Mouse (Mus musculus) adrenal gland, postnatal 25 days (tissue): ENCODE data around the gene Ehd1. TPM values are rescaled to one million over a fixed set of nuclear protein-coding genes. Genes with fewer than 3 reads are reported as not detected.

Experiments
- DNase-seq: peaks from one replicate; pipeline ENCODE4 v3.0.0; 2021; ENCODE audit warnings: mixed read lengths
- long read RNA-seq: library from polyadenylated mRNA; stranded (forward); transcript quantifications from one replicate; pipeline ENCODE4 v2.0.0, GENCODE M21; 2021
- total RNA-seq: library from RNA; stranded (reverse); gene quantifications from 2 replicates; pipeline ENCODE4 v1.2.3, GENCODE M21; 2021

The Ehd1 gene
- total RNA-seq, result 101 and 126 TPM in 2 replicates
- long read RNA-seq, transcript Ehd1-201 (5 exons, 3,353 nt), result major isoform, 178 of 206 reads
- long read RNA-seq, partial matches to known transcripts, result 12 of 206 reads
- long read RNA-seq, other reads (novel, unspliced or antisense), result 16 of 206 reads

- DNase-seq, result peak; percentile 97
Measured at GRCm38 (mm10) chr19:6276426-6277421, at the start of gene Ehd1. Ehd1 (plus strand) TSS chr19:6276725.

- peak; percentile 61 for DNase-seq
Measured at GRCm38 (mm10) chr19:6226763-6227162, 49.8 kb upstream of the Ehd1 start.

- DNase-seq, result no peak
Measured at GRCm38 (mm10) chr19:6227864-6228263, 48.7 kb upstream of the Ehd1 start.

- peak; percentile 78 for DNase-seq
Measured at GRCm38 (mm10) chr19:6230411-6230810, 46.1 kb upstream of the Ehd1 start.

- DNase-seq, result peak; percentile 58
Measured at GRCm38 (mm10) chr19:6231036-6231435, 45.5 kb upstream of the Ehd1 start.

DNA sequence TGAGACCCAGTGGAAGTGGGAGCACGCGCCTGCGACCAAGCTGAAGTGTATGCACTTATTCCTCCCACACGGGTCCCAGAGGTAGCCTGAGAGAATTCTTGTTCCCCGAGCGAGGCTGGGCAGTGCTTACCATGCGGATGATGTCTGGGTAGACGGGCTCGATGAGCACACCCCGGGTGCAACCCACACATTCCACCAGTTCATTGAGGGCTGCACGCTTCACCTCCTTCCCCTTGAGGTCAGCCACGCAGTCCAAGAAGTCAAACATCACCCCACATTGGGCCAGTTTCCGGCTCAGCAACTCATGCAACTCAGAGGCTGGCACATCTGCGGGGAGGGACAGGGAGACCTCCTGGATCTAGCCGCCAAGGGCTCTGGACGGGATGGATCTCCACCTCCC lies 42.9 kb upstream of the Ehd1 start:
- no peak for DNase-seq

DNA sequence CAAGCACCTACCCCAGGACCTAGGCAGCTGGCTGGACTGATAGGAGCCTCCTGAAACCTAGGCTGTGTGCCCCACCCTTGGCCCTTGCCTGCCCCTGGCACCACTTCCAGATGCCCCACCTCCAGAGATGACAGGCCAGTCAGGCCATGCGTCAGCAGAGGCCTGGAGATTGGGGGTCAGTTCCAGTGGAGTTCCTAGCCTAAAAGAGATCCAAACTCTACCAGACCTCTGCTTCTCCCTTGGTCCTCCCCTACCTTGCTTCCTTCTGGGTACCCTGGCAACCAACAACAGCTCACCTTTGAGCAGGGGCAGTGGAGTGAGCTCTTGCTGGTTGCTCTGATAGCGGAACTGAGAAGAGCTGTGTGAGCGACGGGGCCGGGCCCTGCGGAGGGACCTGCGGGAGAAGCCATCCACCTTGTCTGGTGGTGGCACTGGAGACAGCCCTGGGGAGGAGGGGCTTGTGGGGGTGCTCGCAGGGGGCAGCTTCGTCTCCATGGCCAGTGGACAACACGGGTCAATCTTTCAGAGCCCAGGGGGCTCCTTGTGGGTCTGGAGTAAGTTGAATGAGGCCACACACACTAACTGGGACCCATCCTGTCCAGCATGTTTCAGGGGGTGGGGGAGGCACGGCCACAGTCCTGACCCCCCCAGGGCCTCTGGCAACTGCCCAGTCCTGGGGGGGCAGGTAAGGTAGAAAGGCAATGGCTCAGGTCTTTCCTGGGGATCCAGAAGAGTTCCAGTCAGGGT lies 42.0 kb upstream of the Ehd1 start:
- peak; percentile 57 for DNase-seq

GRCm38 (mm10) chr19:6235084-6236052 lies 41.2 kb upstream of the Ehd1 start, which contains the start of gene Ppp2r5b:
Ppp2r5b (minus strand) TSS chr19:6235872.
- peak; percentile 93 for DNase-seq

- DNase-seq, result peak; percentile 87
Measured at GRCm38 (mm10) chr19:6236053-6236441, 40.5 kb upstream of the Ehd1 start.

- DNase-seq, result no peak
Measured at GRCm38 (mm10) chr19:6236842-6237241, 39.7 kb upstream of the Ehd1 start.

DNA sequence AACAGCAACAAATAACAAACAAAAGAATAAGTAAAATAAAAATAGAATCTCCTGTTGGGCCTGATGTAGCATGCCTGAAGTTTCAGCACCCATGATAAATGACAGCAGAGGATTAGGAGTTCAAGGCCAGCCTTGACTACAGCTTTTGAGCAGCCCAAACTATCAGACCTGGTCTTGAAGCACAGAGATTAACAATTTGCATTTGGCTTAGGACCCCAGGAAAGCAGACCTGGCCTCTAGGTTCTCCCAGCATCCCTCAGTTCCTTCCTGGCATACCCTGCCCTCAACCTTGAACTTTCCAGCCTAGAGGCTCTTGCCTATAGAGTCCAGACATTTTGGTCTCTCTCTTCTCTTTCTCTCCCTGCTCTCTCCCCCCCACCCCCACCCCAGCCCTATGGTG lies 37.8 kb upstream of the Ehd1 start:
- DNase-seq, result no peak

DNA sequence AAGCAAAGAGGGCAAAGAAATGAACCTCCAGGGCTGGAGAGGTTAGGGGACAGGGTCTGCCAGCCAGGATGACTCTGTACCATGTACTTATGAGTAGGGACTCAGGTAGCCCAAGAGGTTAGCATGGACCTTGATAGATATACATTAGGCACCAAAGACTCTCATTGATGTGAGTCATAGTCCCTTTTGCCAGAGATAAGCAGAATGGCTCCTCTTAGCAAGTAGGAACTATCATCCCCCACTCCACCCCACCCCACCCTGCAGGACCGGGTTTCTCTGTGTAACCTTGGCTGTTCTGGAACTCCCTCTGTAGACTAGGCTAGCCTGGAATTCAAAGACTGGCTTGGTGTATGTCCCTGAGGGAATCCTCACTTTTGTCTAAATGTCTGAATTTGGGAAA lies 36.4 kb upstream of the Ehd1 start:
- no peak for DNase-seq

GRCm38 (mm10) chr19:6240725-6241124 lies 35.8 kb upstream of the Ehd1 start:
- DNase-seq, result no peak

DNA sequence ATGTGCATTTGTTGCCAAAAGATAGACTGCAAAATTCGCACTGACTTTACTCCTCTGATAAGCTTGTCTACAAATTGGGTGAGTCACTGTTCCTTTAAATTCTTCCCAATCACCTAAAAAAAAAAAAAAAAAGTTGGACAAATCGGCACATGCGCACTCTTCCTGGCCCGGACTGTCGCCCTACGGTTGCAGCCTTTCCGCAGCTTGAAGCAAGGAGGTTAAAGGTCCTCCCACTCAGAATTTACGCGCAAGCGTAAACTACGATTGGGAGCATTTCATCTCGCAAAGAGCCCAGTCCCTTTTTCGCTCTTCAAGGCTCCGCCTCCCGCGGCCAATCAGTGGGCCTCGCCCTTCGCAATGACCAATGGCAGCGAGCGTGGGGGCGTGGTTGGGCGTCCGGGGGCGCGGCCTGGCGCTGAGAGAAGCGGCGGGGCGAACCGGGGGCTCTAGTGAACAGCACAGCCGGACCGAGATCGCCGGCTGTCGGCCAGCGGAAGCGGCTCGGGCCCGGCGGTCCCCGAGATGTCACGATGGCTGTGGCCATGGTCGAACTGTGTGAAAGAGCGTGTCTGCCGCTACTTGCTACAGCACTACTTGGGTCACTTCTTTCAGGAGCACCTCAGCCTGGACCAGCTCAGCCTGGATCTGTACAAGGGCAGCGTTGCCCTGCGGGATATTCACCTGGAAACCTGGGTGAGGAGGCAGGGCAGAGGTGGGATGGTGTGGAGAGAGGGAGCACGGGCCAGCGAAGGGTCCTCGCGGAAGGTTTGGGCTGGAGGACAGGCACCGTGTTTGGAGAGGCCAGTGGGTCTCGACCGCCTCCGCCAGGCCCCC lies 35.0 kb upstream of the Ehd1 start, which contains the start of gene Atg2a:
Gene Atg2a, plus strand, starts transcription at position 395 of the 834 bp plus-strand sequence.
- DNase-seq, result peak; percentile 98

DNA sequence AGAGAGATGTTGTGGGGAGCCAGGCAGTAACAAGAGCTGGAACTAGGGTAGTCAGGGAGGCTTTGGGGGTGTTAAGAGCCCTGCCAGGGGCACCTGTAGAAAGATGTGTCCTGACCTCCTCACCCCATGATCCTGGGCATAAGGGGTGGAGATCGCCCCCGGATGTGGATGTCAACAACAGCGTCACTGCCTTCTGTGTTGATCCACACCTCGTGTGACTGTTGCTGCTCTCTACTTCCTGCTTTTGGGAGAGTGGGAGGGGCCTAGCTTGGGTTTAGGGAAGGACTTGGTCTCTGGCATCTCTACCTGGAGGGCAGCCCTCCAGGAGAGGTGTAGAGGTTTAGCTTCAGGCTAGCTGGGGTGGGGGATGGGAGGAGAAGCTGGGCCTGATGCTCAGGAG lies 34.2 kb upstream of the Ehd1 start:
- no peak for DNase-seq

DNA sequence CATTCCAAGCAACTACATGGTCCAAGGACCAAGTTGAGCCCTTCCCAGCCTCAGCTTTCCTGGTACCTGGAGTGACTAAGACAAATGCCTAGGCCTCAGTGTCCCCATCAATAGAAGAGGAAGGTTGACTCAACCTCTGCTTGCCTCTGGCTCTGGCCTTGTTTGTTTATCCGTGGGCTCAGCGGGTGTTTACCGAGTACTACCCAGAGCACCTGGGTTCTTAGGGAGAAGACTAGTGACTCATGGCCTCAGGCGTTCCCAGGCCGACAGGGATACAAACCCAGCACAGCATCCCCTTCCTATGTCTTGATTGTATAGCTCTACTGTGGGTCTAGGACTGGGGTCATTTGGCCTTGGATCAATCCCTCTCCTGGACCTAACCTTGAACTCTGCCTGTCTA lies 33.3 kb upstream of the Ehd1 start:
- no peak for DNase-seq

DNA sequence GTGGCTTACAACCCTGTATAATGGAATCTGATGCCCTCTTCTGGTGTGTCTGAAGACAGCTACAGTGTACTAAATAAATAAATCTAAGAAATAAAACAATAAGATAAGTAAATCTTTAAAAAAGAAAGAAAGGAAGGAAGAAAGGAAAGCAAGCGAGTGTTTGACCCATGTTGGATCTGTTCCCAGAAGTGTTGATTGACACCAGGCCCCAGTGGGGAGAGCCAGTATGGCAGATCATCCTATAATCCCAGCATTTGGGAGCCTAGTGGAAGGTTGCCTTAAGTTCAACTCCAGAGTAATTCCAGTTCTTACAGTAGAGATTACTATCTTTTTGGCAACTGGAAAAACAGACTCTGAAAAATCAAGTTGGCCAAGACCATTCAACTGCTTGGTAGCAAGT lies 30.7 kb upstream of the Ehd1 start:
- no peak for DNase-seq

DNA sequence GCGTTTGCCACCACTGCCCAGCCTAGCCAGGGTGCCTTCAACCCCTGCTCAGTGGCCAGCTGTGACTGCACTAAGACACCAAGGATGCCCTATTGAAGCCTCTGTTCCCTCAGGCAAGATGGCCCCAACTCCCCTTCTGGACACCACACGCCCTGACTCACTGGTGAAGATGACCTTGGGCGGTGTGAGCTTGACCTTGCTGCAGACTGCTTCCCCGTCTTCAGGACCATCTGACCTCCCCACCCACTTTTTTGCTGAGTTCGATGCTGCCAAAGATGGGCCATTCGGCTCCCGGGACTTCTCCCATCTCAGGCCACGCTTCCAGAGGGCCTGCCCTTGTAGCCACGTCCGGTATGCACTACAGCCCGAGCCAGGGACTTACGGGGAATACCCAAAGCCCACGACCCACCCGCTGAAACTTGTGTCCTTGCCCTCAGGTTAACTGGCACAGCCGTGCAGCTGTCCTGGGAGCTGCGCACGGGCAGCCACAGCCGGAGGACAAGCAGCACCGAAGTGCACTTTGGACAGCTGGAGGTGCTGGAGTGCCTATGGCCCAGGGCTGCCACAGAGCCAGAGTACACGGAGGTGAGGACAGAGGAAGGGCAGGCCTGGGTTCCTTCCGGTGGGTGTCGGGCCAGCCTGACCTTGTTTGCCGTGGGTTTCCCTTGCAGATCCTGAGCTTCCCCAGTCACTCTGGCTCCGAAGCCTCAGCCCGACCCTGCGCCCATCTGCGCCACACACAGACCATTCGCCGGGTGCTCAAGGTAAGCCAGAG lies 28.8 kb upstream of the Ehd1 start:
- no peak for DNase-seq

GRCm38 (mm10) chr19:6253021-6253420 lies 23.5 kb upstream of the Ehd1 start:
- no peak for DNase-seq

GRCm38 (mm10) chr19:6260428-6260827 lies 16.1 kb upstream of the Ehd1 start:
- no peak for DNase-seq
